Mouse (Mus musculus) CH12.LX (cell line): ENCODE data around the gene Dcdc2a. TPM values are rescaled to one million over a fixed set of nuclear protein-coding genes. Genes with fewer than 3 reads are reported as not detected.

Experiments
- DNase-seq: peaks from one replicate; pipeline ENCODE4 v3.0.0-alpha.2; 2013; ENCODE audit errors: extremely low read depth
- H3K27ac ChIP-seq: 2 replicates; pipeline ENCODE4 v1.5.1; 2012; ENCODE audit warnings: low read depth, mild to moderate bottlenecking, control low read depth, moderate library complexity; ENCODE audit not compliant: insufficient read depth
- H3K27me3 ChIP-seq: replicated peaks from 2 replicates; pipeline ENCODE3; 2012; ENCODE audit warnings: inconsistent platforms
- H3K36me3 ChIP-seq, 2 experiments: replicated peaks in 1 of 2; 2 replicates each; pipeline versions ENCODE3 to v1.6.1; 2012; ENCODE audit warnings: inconsistent platforms in 1 of 2, low read length in 1 of 2, mild to moderate bottlenecking in 1 of 2, mixed read lengths in 1 of 2, moderate library complexity in 1 of 2; ENCODE audit not compliant: control insufficient read depth in 1 of 2, insufficient read depth in 1 of 2
- H3K4me1 ChIP-seq, 2 experiments: 2 replicates each; pipeline ENCODE4 v1.6.1; 2012; ENCODE audit warnings: inconsistent platforms in 1 of 2, moderate library complexity in 1 of 2; ENCODE audit not compliant: insufficient read depth in 2 of 2, control insufficient read depth in 1 of 2
- H3K4me2 ChIP-seq: 2 replicates; pipeline ENCODE4 v1.6.1; 2012; ENCODE audit warnings: low read depth, mild to moderate bottlenecking, control low read depth; ENCODE audit not compliant: poor library complexity, insufficient read depth, severe bottlenecking
- H3K4me3 ChIP-seq, 3 experiments: fragments of 150-350 bp in 1 of 3; sonication (generic) in 1 of 3; replicated peaks in 1 of 3; 2 replicates each; pipeline versions ENCODE3 to v1.5.1; 2011 to 2012; ENCODE audit warnings: low read depth in 2 of 3, low read length in 2 of 3, mild to moderate bottlenecking in 2 of 3, moderate library complexity in 2 of 3, control low read depth in 1 of 3, improper control_type of control experiment in 1 of 3, inconsistent platforms in 1 of 3, mixed read lengths in 1 of 3; ENCODE audit not compliant: poor library complexity in 1 of 3
- H3K79me2 ChIP-seq: replicated peaks from 2 replicates; pipeline ENCODE4 v1.6.1; 2012; ENCODE audit warnings: mild to moderate bottlenecking, moderate library complexity; ENCODE audit not compliant: control insufficient read depth, poor library complexity, insufficient read depth, severe bottlenecking; ENCODE audit errors: extremely low read depth
- H3K9ac ChIP-seq: 2 replicates; pipeline ENCODE4 v1.6.1; 2012; ENCODE audit warnings: low read depth, mild to moderate bottlenecking, control low read depth, moderate library complexity; ENCODE audit not compliant: insufficient read depth
- H3K9me3 ChIP-seq: replicated peaks from 2 replicates; pipeline ENCODE3; 2012; ENCODE audit warnings: low read length, inconsistent platforms, mixed read lengths
- BHLHE40 ChIP-seq: IDR thresholded peaks from 2 replicates; pipeline ENCODE4 v1.6.1; 2011; ENCODE audit warnings: mild to moderate bottlenecking, low read depth, low read length, improper control_type of control experiment
- CHD1 ChIP-seq: IDR thresholded peaks from 2 replicates; pipeline ENCODE4 v1.6.1; 2012; ENCODE audit warnings: low read depth, low read length, improper control_type of control experiment, inconsistent platforms
- CTCF ChIP-seq, 2 experiments: IDR thresholded peaks in 1 of 2; conservative IDR thresholded peaks in 1 of 2; 2 replicates each; pipeline ENCODE4 v1.5.1; 2011 to 2012; ENCODE audit warnings: low read depth in 2 of 2, low read length in 2 of 2, improper control_type of control experiment in 1 of 2, inconsistent platforms in 1 of 2, mild to moderate bottlenecking in 1 of 2, moderate library complexity in 1 of 2
- EP300 ChIP-seq: IDR thresholded peaks from 2 replicates; pipeline ENCODE4 v1.6.1; 2011; ENCODE audit warnings: low read length, improper control_type of control experiment
- ETS1 ChIP-seq: conservative IDR thresholded peaks from 2 replicates; pipeline ENCODE4 v1.6.1; 2012; ENCODE audit warnings: low read depth, mild to moderate bottlenecking, inconsistent platforms, low read length, improper control_type of control experiment, moderate library complexity
- GABPA ChIP-seq: IDR thresholded peaks from 2 replicates; pipeline ENCODE4 v1.6.1; 2012; ENCODE audit warnings: low read depth, low read length, improper control_type of control experiment, inconsistent platforms; ENCODE audit not compliant: insufficient replicate concordance
- HCFC1 ChIP-seq: IDR thresholded peaks from 2 replicates; pipeline ENCODE4 v1.6.1; 2012; ENCODE audit warnings: low read depth, mild to moderate bottlenecking, inconsistent platforms, low read length, improper control_type of control experiment
- IRF4 ChIP-seq: IDR thresholded peaks from 2 replicates; pipeline ENCODE4 v1.6.1; 2014; ENCODE audit warnings: low read depth, mild to moderate bottlenecking, inconsistent platforms, low read length, improper control_type of control experiment
- JUN ChIP-seq: IDR thresholded peaks from 2 replicates; pipeline ENCODE4 v1.6.1; 2011; ENCODE audit warnings: low read depth, mild to moderate bottlenecking, low read length, improper control_type of control experiment, moderate library complexity; ENCODE audit not compliant: insufficient read depth
- KAT2A ChIP-seq: IDR thresholded peaks from 2 replicates; pipeline ENCODE4 v1.6.1; 2012; ENCODE audit warnings: low read length, improper control_type of control experiment, inconsistent platforms; ENCODE audit not compliant: insufficient replicate concordance
- MAFK ChIP-seq: IDR thresholded peaks from 2 replicates; pipeline ENCODE4 v1.6.1; 2011; ENCODE audit warnings: low read length, improper control_type of control experiment; ENCODE audit not compliant: insufficient replicate concordance
- MAX ChIP-seq: IDR thresholded peaks from 2 replicates; pipeline ENCODE4 v1.6.1; 2011; ENCODE audit warnings: low read length, improper control_type of control experiment
- MXI1 ChIP-seq: IDR thresholded peaks from 2 replicates; pipeline ENCODE4 v1.6.1; 2011; ENCODE audit warnings: mild to moderate bottlenecking, low read depth, low read length, improper control_type of control experiment
- NELFE ChIP-seq: IDR thresholded peaks from 2 replicates; pipeline ENCODE4 v1.6.1; 2011; ENCODE audit warnings: low read depth, low read length, improper control_type of control experiment
- NRF1 ChIP-seq: IDR thresholded peaks from 2 replicates; pipeline ENCODE4 v1.6.1; 2014; ENCODE audit warnings: low read depth, mild to moderate bottlenecking, inconsistent platforms, low read length, improper control_type of control experiment, moderate library complexity
- POLR2A ChIP-seq: IDR thresholded peaks from 2 replicates; pipeline ENCODE4 v1.6.1; 2011; ENCODE audit warnings: low read depth, mild to moderate bottlenecking, improper control_type of control experiment, low read length
- POLR2AphosphoS2 ChIP-seq: IDR thresholded peaks from 2 replicates; pipeline ENCODE4 v1.6.1; 2011; ENCODE audit warnings: low read depth, low read length, improper control_type of control experiment
- RCOR1 ChIP-seq: conservative IDR thresholded peaks from 2 replicates; pipeline ENCODE4 v1.6.1; 2012; ENCODE audit warnings: low read depth, mild to moderate bottlenecking, inconsistent platforms, low read length, improper control_type of control experiment
- SIN3A ChIP-seq: IDR thresholded peaks from 2 replicates; pipeline ENCODE4 v1.6.1; 2012; ENCODE audit warnings: low read length, improper control_type of control experiment, inconsistent platforms
- TCF12 ChIP-seq: IDR thresholded peaks from 2 replicates; pipeline ENCODE4 v1.6.1; 2014; ENCODE audit warnings: low read depth, mild to moderate bottlenecking, inconsistent platforms, low read length, improper control_type of control experiment
- UBTF ChIP-seq: IDR thresholded peaks from 2 replicates; pipeline ENCODE4 v1.6.1; 2012; ENCODE audit warnings: low read depth, mild to moderate bottlenecking, inconsistent platforms, low read length, improper control_type of control experiment, moderate library complexity
- USF1 ChIP-seq: IDR thresholded peaks from 2 replicates; pipeline ENCODE4 v1.6.1; 2014; ENCODE audit warnings: low read depth, mild to moderate bottlenecking, inconsistent platforms, low read length, improper control_type of control experiment
- USF2 ChIP-seq: conservative IDR thresholded peaks from 2 replicates; pipeline ENCODE4 v1.6.1; 2011; ENCODE audit warnings: low read depth, low read length, improper control_type of control experiment
- ZC3H11A ChIP-seq: IDR thresholded peaks from 2 replicates; pipeline ENCODE4 v1.6.1; 2012; ENCODE audit warnings: low read depth, mild to moderate bottlenecking, inconsistent platforms, low read length, improper control_type of control experiment
- ZKSCAN1 ChIP-seq: IDR thresholded peaks from 2 replicates; pipeline ENCODE4 v1.6.1; 2012; ENCODE audit warnings: low read depth, inconsistent platforms, low read length, improper control_type of control experiment, borderline replicate concordance
- ZMIZ1 ChIP-seq: IDR thresholded peaks from 2 replicates; pipeline ENCODE4 v1.6.1; 2012; ENCODE audit warnings: low read depth, mild to moderate bottlenecking, inconsistent platforms, low read length, improper control_type of control experiment
- ZNF384 ChIP-seq: IDR thresholded peaks from 2 replicates; pipeline ENCODE4 v1.6.1; 2012; ENCODE audit warnings: low read depth, low read length, improper control_type of control experiment, inconsistent platforms
- dilution Hi-C: fragments of 300-500 bp; cut with MboI; formaldehyde crosslinking; loops from 2 replicates; pipeline ENCODE4 v1.14.3; 2020; ENCODE audit warnings: low sequenced_read_pairs; ENCODE audit not compliant: extremely low pct_unique_long_range_greater_than_20kb, extremely low pct_ligation_motif_present
- in situ Hi-C: fragments of 300-500 bp; cut with MboI; formaldehyde crosslinking; loops from 3 replicates; pipeline ENCODE4 v1.14.3; 2019; ENCODE audit warnings: low sequenced_read_pairs, low pct_ligation_motif_present, low pct_unique_long_range_greater_than_20kb, mixed read lengths
- polyA plus RNA-seq: library from polyadenylated mRNA; unstranded; fragments of >175 nt; gene quantifications from 2 replicates; pipeline ENCODE4 v1.2.1, GENCODE M21; 2012; ENCODE audit warnings: low read depth; ENCODE audit not compliant: insufficient read length
- total RNA-seq, 2 experiments: library from RNA; depleted of rRNA; stranded (reverse); fragments of 300-350 nt in 1 of 2; fragments of >200 nt in 1 of 2; gene quantifications; 2 replicates each; pipeline ENCODE4 v1.2.3; 2012 to 2014

Dcdc2a gene
- total and polyA plus RNA-seq, 3 experiments, result not detected

- in situ Hi-C loops (no loop called here), dilution Hi-C loops (no loop called here)
These were observed 71.4 kb downstream of the Dcdc2a start for GRCm38 (mm10) chr13:25127216-25127615.

GRCm38 (mm10) chr13:25127806-25128205 is 72.0 kb downstream of the Dcdc2a start:
- no peak overlapping the region for H3K4me3 ChIP-seq
- no peak overlapping the region for H3K27ac ChIP-seq
- H3K4me1 ChIP-seq, result peaks cover 0 to 8% of the 10 kb centered on the region in 2 experiments; a peak in 2 of 4 replicates
- TF ChIP-seq MAFK, result no peak
- no peak for TF ChIP-seq ZKSCAN1
- no peak for TF ChIP-seq JUN
- TF ChIP-seq CHD1, result no peak
- no peak for TF ChIP-seq POLR2A
- TF ChIP-seq ETS1, result no peak
- no peak for TF ChIP-seq EP300
- no peak for TF ChIP-seq KAT2A
- no peak for TF ChIP-seq USF1
- no peak for TF ChIP-seq POLR2AphosphoS2
- no peak for TF ChIP-seq RCOR1
- TF ChIP-seq NRF1, result no peak
- no peak for TF ChIP-seq TCF12
- TF ChIP-seq HCFC1, result no peak
- TF ChIP-seq USF2, result no peak
- TF ChIP-seq MXI1, result no peak
- TF ChIP-seq NELFE, result no peak
- dilution Hi-C loops, result no loop called here
- no peak overlapping the region for H3K9ac ChIP-seq
- in situ Hi-C loops, result no loop called here
- H3K27me3 ChIP-seq, result no peaks in the 10 kb centered on the region
- H3K9me3 ChIP-seq, result no peaks in the 10 kb centered on the region
- no peaks in the 10 kb centered on the region for H3K36me3 ChIP-seq
- H3K4me2 ChIP-seq, result no peak overlapping the region
- DNase-seq, result no peak
- no peaks in the 10 kb centered on the region for H3K79me2 ChIP-seq

More at GRCm38 (mm10) chr13:25127216-25127615, 71.4 kb downstream of the Dcdc2a start:
- H3K9me3 ChIP-seq, result no peaks in the 10 kb centered on the region
- no peak for TF ChIP-seq UBTF
- TF ChIP-seq BHLHE40, result no peak
- no peak for TF ChIP-seq NRF1
- no peak for TF ChIP-seq HCFC1
- no peak for TF ChIP-seq CTCF (conservative IDR thresholded peaks at IDR 0.05 in 1 of 2, IDR thresholded peaks at IDR 0.05 in 1 of 2; ENCODE audit: low read depth in 2 of 2, low read length in 2 of 2)
- no peak for TF ChIP-seq GABPA
- TF ChIP-seq KAT2A, result no peak
- TF ChIP-seq EP300, result no peak
- no peak for TF ChIP-seq MXI1
- TF ChIP-seq ZNF384, result no peak
- TF ChIP-seq ZC3H11A, result no peak
- TF ChIP-seq IRF4, result no peak
- TF ChIP-seq SIN3A, result no peak
- TF ChIP-seq USF1, result no peak
- TF ChIP-seq ZMIZ1, result no peak
- TF ChIP-seq MAX, result no peak
- no peak for TF ChIP-seq NELFE
- DNase-seq, result no peak
- no peak overlapping the region for H3K4me3 ChIP-seq
- H3K79me2 ChIP-seq, result no peaks in the 10 kb centered on the region
- no peak overlapping the region for H3K4me2 ChIP-seq
- no peaks in the 10 kb centered on the region for H3K36me3 ChIP-seq
- peaks cover 0 to 8% of the 10 kb centered on the region in 2 experiments; a peak in 2 of 4 replicates for H3K4me1 ChIP-seq
- H3K9ac ChIP-seq, result no peak overlapping the region
- H3K27ac ChIP-seq, result no peak overlapping the region
- H3K27me3 ChIP-seq, result no peaks in the 10 kb centered on the region
